Mouse (Mus musculus) MEL (cell line): ENCODE data around the gene Mmp11. TPM values are rescaled to one million over a fixed set of nuclear protein-coding genes. Genes with fewer than 3 reads are reported as not detected.

Source experiments
- DNase-seq: peaks from one replicate; pipeline ENCODE4 v3.0.0; 2011; ENCODE audit warnings: low read depth, low spot score
- H3K27ac ChIP-seq: 2 replicates; pipeline ENCODE4 v1.5.1; 2012; ENCODE audit warnings: low read depth, mild to moderate bottlenecking, control low read depth, low read length, moderate library complexity; ENCODE audit not compliant: control insufficient read depth
- H3K27me3 ChIP-seq, 2 experiments: fragments of 150-350 bp in 1 of 2; sonication (generic) in 1 of 2; 2 replicates each; pipeline ENCODE4 v1.6.1; 2012; ENCODE audit warnings: low read length in 2 of 2, mild to moderate bottlenecking in 2 of 2, improper control_type of control experiment in 1 of 2, moderate library complexity in 1 of 2; ENCODE audit not compliant: insufficient read depth in 2 of 2, control insufficient read depth in 1 of 2
- H3K36me3 ChIP-seq, 2 experiments: 2 replicates each; pipeline ENCODE4 v1.6.1; 2012 to 2014; ENCODE audit warnings: low read length in 2 of 2, improper control_type of control experiment in 1 of 2, inconsistent platforms in 1 of 2, mild to moderate bottlenecking in 1 of 2; ENCODE audit not compliant: insufficient read depth in 2 of 2, control insufficient read depth in 1 of 2
- H3K4me1 ChIP-seq, 2 experiments: fragments of 150-350 bp in 1 of 2; sonication (generic) in 1 of 2; 2 replicates each; pipeline ENCODE4 v1.6.1; 2012; ENCODE audit warnings: low read length in 2 of 2, improper control_type of control experiment in 1 of 2, mild to moderate bottlenecking in 1 of 2; ENCODE audit not compliant: insufficient read depth in 2 of 2, control insufficient read depth in 1 of 2
- H3K4me3 ChIP-seq, 2 experiments: fragments of 150-350 bp in 1 of 2; sonication (generic) in 1 of 2; 2 replicates each; pipeline ENCODE4 v1.5.1; 2012; ENCODE audit warnings: low read depth in 2 of 2, low read length in 2 of 2, mild to moderate bottlenecking in 2 of 2, moderate library complexity in 2 of 2, control low read depth in 1 of 2, improper control_type of control experiment in 1 of 2; ENCODE audit not compliant: control insufficient read depth in 1 of 2, insufficient read depth in 1 of 2
- H3K79me2 ChIP-seq: 2 replicates; pipeline ENCODE4 v1.6.1; 2012; ENCODE audit warnings: mild to moderate bottlenecking, low read length, moderate library complexity; ENCODE audit not compliant: control insufficient read depth, poor library complexity, insufficient read depth
- H3K9ac ChIP-seq: 2 replicates; pipeline ENCODE4 v1.6.1; 2012; ENCODE audit warnings: low read depth, mild to moderate bottlenecking, control low read depth, low read length, moderate library complexity; ENCODE audit not compliant: control insufficient read depth, poor library complexity, severe bottlenecking
- H3K9me3 ChIP-seq: fragments of 150-350 bp; sonication (generic); replicated peaks from 2 replicates; pipeline ENCODE4 v1.6.1; 2012; ENCODE audit warnings: mild to moderate bottlenecking, low read length, improper control_type of control experiment, moderate library complexity; ENCODE audit not compliant: insufficient read depth
- CTCF ChIP-seq, 3 experiments: IDR thresholded peaks in 2 of 3; conservative IDR thresholded peaks in 1 of 3; 2 replicates each; pipeline ENCODE4 v1.5.1; 2011 to 2012; ENCODE audit warnings: low read length in 3 of 3, low read depth in 2 of 3, mild to moderate bottlenecking in 2 of 3, improper control_type of control experiment in 1 of 3, inconsistent platforms in 1 of 3, mixed read lengths in 1 of 3, moderate library complexity in 1 of 3; ENCODE audit not compliant: control insufficient read depth in 1 of 3, insufficient read depth in 1 of 3, poor library complexity in 1 of 3, severe bottlenecking in 1 of 3
- ELF1 ChIP-seq: IDR thresholded peaks from 2 replicates; pipeline ENCODE4 v1.6.1; 2014; ENCODE audit warnings: low read depth, mild to moderate bottlenecking, inconsistent platforms, low read length, improper control_type of control experiment, moderate library complexity
- EP300 ChIP-seq, 2 experiments: IDR thresholded peaks; 2 replicates each; pipeline ENCODE4 v1.6.1; 2011; ENCODE audit warnings: improper control_type of control experiment in 2 of 2, low read length in 2 of 2, low read depth in 1 of 2, mild to moderate bottlenecking in 1 of 2
- ETS1 ChIP-seq: IDR thresholded peaks from 2 replicates; pipeline ENCODE4 v1.6.1; 2012; ENCODE audit warnings: low read depth, mild to moderate bottlenecking, inconsistent platforms, low read length, improper control_type of control experiment, moderate library complexity
- GATA1 ChIP-seq: IDR thresholded peaks from 2 replicates; pipeline ENCODE4 v1.6.1; 2011; ENCODE audit warnings: low read depth, low read length, improper control_type of control experiment
- HCFC1 ChIP-seq: IDR thresholded peaks from 2 replicates; pipeline ENCODE4 v1.6.1; 2012; ENCODE audit warnings: low read depth, mild to moderate bottlenecking, inconsistent platforms, low read length, improper control_type of control experiment, moderate library complexity
- JUND ChIP-seq: IDR thresholded peaks from 2 replicates; pipeline ENCODE4 v1.6.1; 2011; ENCODE audit warnings: low read depth, mild to moderate bottlenecking, improper control_type of control experiment, low read length
- KAT2A ChIP-seq: conservative IDR thresholded peaks from 2 replicates; pipeline ENCODE4 v1.6.1; 2012; ENCODE audit warnings: low read depth, low read length, improper control_type of control experiment, inconsistent platforms
- MAFK ChIP-seq: IDR thresholded peaks from 2 replicates; pipeline ENCODE4 v1.6.1; 2011; ENCODE audit warnings: low read depth, mild to moderate bottlenecking, low read length, improper control_type of control experiment, borderline replicate concordance
- MEF2A ChIP-seq: IDR thresholded peaks from 2 replicates; pipeline ENCODE4 v1.6.1; 2014; ENCODE audit warnings: low read depth, mild to moderate bottlenecking, inconsistent platforms, low read length, improper control_type of control experiment; ENCODE audit not compliant: poor library complexity, insufficient replicate concordance, severe bottlenecking; ENCODE audit errors: extremely low read depth
- MXI1 ChIP-seq: IDR thresholded peaks from 2 replicates; pipeline ENCODE4 v1.6.1; 2011; ENCODE audit warnings: mild to moderate bottlenecking, low read depth, low read length, improper control_type of control experiment
- MYC ChIP-seq: IDR thresholded peaks from 2 replicates; pipeline ENCODE4 v1.6.1; 2011; ENCODE audit warnings: low read depth, mild to moderate bottlenecking, low read length, improper control_type of control experiment, moderate library complexity
- NELFE ChIP-seq: IDR thresholded peaks from 2 replicates; pipeline ENCODE4 v1.6.1; 2011; ENCODE audit warnings: low read depth, low read length, improper control_type of control experiment
- NRF1 ChIP-seq: IDR thresholded peaks from 2 replicates; pipeline ENCODE4 v1.6.1; 2014; ENCODE audit warnings: low read depth, mild to moderate bottlenecking, inconsistent platforms, low read length, improper control_type of control experiment, moderate library complexity; ENCODE audit not compliant: poor library complexity, insufficient read depth, severe bottlenecking
- POLR2AphosphoS2 ChIP-seq: IDR thresholded peaks from 2 replicates; pipeline ENCODE4 v1.6.1; 2011; ENCODE audit warnings: low read length, improper control_type of control experiment
- RAD21 ChIP-seq: IDR thresholded peaks from 2 replicates; pipeline ENCODE4 v1.6.1; 2011; ENCODE audit warnings: mild to moderate bottlenecking, low read depth, low read length, improper control_type of control experiment
- SIN3A ChIP-seq: IDR thresholded peaks from 2 replicates; pipeline ENCODE4 v1.6.1; 2012; ENCODE audit warnings: low read length, improper control_type of control experiment, inconsistent platforms
- SMC3 ChIP-seq: IDR thresholded peaks from 2 replicates; pipeline ENCODE4 v1.6.1; 2011; ENCODE audit warnings: low read depth, low read length, improper control_type of control experiment
- TBP ChIP-seq: IDR thresholded peaks from 2 replicates; pipeline ENCODE4 v1.8.0; 2011; ENCODE audit warnings: low read depth, low read length, improper control_type of control experiment
- UBTF ChIP-seq: IDR thresholded peaks from 2 replicates; pipeline ENCODE4 v1.6.1; 2012; ENCODE audit warnings: low read depth, mild to moderate bottlenecking, inconsistent platforms, low read length, improper control_type of control experiment, moderate library complexity, borderline replicate concordance; ENCODE audit not compliant: insufficient read depth
- USF2 ChIP-seq, 2 experiments: IDR thresholded peaks; 2 replicates each; pipeline ENCODE4 v1.6.1; 2011 to 2012; ENCODE audit warnings: improper control_type of control experiment in 2 of 2, low read length in 2 of 2, borderline replicate concordance in 1 of 2, inconsistent platforms in 1 of 2, low read depth in 1 of 2, mild to moderate bottlenecking in 1 of 2; ENCODE audit not compliant: insufficient read depth in 1 of 2
- ZC3H11A ChIP-seq: IDR thresholded peaks from 2 replicates; pipeline ENCODE4 v1.6.1; 2012; ENCODE audit warnings: low read depth, mild to moderate bottlenecking, inconsistent platforms, low read length, improper control_type of control experiment
- ZKSCAN1 ChIP-seq: IDR thresholded peaks from 2 replicates; pipeline ENCODE4 v1.6.1; 2012; ENCODE audit warnings: low read depth, mild to moderate bottlenecking, inconsistent platforms, low read length, improper control_type of control experiment, moderate library complexity
- ZNF384 ChIP-seq: IDR thresholded peaks from 2 replicates; pipeline ENCODE4 v1.6.1; 2012; ENCODE audit warnings: low read depth, mild to moderate bottlenecking, inconsistent platforms, low read length, improper control_type of control experiment
- polyA plus RNA-seq, 2 experiments: library from polyadenylated mRNA; stranded (reverse) in 1 of 2; unstranded in 1 of 2; fragments of >175 nt in 1 of 2; fragments of >200 nt in 1 of 2; gene quantifications; 2 replicates each; pipeline versions ENCODE4 v1.2.1 to v1.2.4; 2012; ENCODE audit warnings: low replicate concordance in 2 of 2, low read depth in 1 of 2; ENCODE audit not compliant: insufficient read length in 2 of 2, insufficient read depth in 1 of 2, missing spikeins in 1 of 2
- total RNA-seq: library from RNA; depleted of rRNA; stranded (reverse); fragments of 300-350 nt; gene quantifications from 2 replicates; pipeline ENCODE4 v1.2.3, GENCODE M21; 2012

Gene Mmp11
- total and polyA plus RNA-seq, 3 experiments, result 1.3 to 5.9 TPM; not detected in 1

- no peaks in the 10 kb centered on the region for H3K36me3 ChIP-seq
- no peaks in the 10 kb centered on the region for H3K4me1 ChIP-seq
- H3K9ac ChIP-seq, result no peak overlapping the region
- peaks cover 2 to 9% of the 10 kb centered on the region in 2 experiments; a peak in 3 of 4 replicates for H3K27me3 ChIP-seq
- no peak for TF ChIP-seq NELFE
- TF ChIP-seq CTCF (IDR thresholded peaks at IDR 0.05 in 2 of 3, conservative IDR thresholded peaks at IDR 0.05 in 1 of 3; ENCODE audit: control insufficient read depth in 1 of 3, insufficient read depth in 1 of 3, low read depth in 2 of 3, low read length in 3 of 3, poor library complexity in 1 of 3, severe bottlenecking in 1 of 3), result peak; percentile 69 to 96 (median 73)
- no peak for TF ChIP-seq SIN3A
- TF ChIP-seq GATA1, result no peak
- no peak for TF ChIP-seq ETS1
- TF ChIP-seq RAD21, result peak; percentile 29
- no peak for TF ChIP-seq MXI1
- no peak for TF ChIP-seq MEF2A
- TF ChIP-seq NRF1, result no peak
- TF ChIP-seq ZNF384, result peak; percentile 34; the same call in 1 of the 2 replicates
- TF ChIP-seq ZKSCAN1, result no peak
- TF ChIP-seq KAT2A, result no peak
- TF ChIP-seq JUND, result peak; percentile 61; the same call in 1 of the 2 replicates
- TF ChIP-seq POLR2AphosphoS2, result no peak
- TF ChIP-seq MYC, result 0 out of 2 replicates have a peak, but pooled peaks have one; percentile 42
- peak; percentile 68 for TF ChIP-seq SMC3
- no peak; the same call in 1 of the 2 replicates for TF ChIP-seq ELF1
- TF ChIP-seq UBTF, result no peak
- peak; percentile 35 for TF ChIP-seq ZC3H11A
- no peak for TF ChIP-seq USF2 (IDR thresholded peaks at IDR 0.05; ENCODE audit: borderline replicate concordance in 1 of 2, insufficient read depth in 1 of 2, low read depth in 1 of 2, low read length in 2 of 2)
- no peak for TF ChIP-seq EP300 (IDR thresholded peaks at IDR 0.05; ENCODE audit: low read depth in 1 of 2, low read length in 2 of 2)
- no peak for TF ChIP-seq MAFK
- TF ChIP-seq TBP, result no peak
- no peak for TF ChIP-seq HCFC1
- DNase-seq, result peak; percentile 66
- no peak overlapping the region for H3K4me3 ChIP-seq
- no peak overlapping the region for H3K27ac ChIP-seq
- H3K9me3 ChIP-seq, result no peaks in the 10 kb centered on the region
- H3K79me2 ChIP-seq, result no peaks in the 10 kb centered on the region
Measured at GRCm38 (mm10) chr10:75975216-75975615, 38.9 kb upstream of the Mmp11 start.
